Mouse (Mus musculus) CH12.LX (cell line): ENCODE results near the gene Gm6614. TPM values are rescaled to one million over a fixed set of nuclear protein-coding genes. Genes with fewer than 3 reads are reported as not detected.
"Not testable (repeated sequence)": the region's sequence is repeated elsewhere in the genome, so short reads cannot be mapped to it uniquely, and the experiment has no call there.

ENCODE experiments used
- DNase-seq: peaks from one replicate; pipeline ENCODE4 v3.0.0-alpha.2; 2013; ENCODE audit errors: extremely low read depth
- H3K27ac ChIP-seq: 2 replicates; pipeline ENCODE4 v1.5.1; 2012; ENCODE audit warnings: low read depth, mild to moderate bottlenecking, control low read depth, moderate library complexity; ENCODE audit not compliant: insufficient read depth
- H3K27me3 ChIP-seq: replicated peaks from 2 replicates; pipeline ENCODE3; 2012; ENCODE audit warnings: inconsistent platforms
- H3K36me3 ChIP-seq, 2 experiments: replicated peaks in 1 of 2; 2 replicates each; pipeline versions ENCODE3 to v1.6.1; 2012; ENCODE audit warnings: inconsistent platforms in 1 of 2, low read length in 1 of 2, mild to moderate bottlenecking in 1 of 2, mixed read lengths in 1 of 2, moderate library complexity in 1 of 2; ENCODE audit not compliant: control insufficient read depth in 1 of 2, insufficient read depth in 1 of 2
- H3K4me1 ChIP-seq, 2 experiments: 2 replicates each; pipeline ENCODE4 v1.6.1; 2012; ENCODE audit warnings: inconsistent platforms in 1 of 2, moderate library complexity in 1 of 2; ENCODE audit not compliant: insufficient read depth in 2 of 2, control insufficient read depth in 1 of 2
- H3K4me2 ChIP-seq: 2 replicates; pipeline ENCODE4 v1.6.1; 2012; ENCODE audit warnings: low read depth, mild to moderate bottlenecking, control low read depth; ENCODE audit not compliant: poor library complexity, insufficient read depth, severe bottlenecking
- H3K4me3 ChIP-seq, 3 experiments: fragments of 150-350 bp in 1 of 3; sonication (generic) in 1 of 3; replicated peaks in 1 of 3; 2 replicates each; pipeline versions ENCODE3 to v1.5.1; 2011 to 2012; ENCODE audit warnings: low read depth in 2 of 3, low read length in 2 of 3, mild to moderate bottlenecking in 2 of 3, moderate library complexity in 2 of 3, control low read depth in 1 of 3, improper control_type of control experiment in 1 of 3, inconsistent platforms in 1 of 3, mixed read lengths in 1 of 3; ENCODE audit not compliant: poor library complexity in 1 of 3
- H3K79me2 ChIP-seq: replicated peaks from 2 replicates; pipeline ENCODE4 v1.6.1; 2012; ENCODE audit warnings: mild to moderate bottlenecking, moderate library complexity; ENCODE audit not compliant: control insufficient read depth, poor library complexity, insufficient read depth, severe bottlenecking; ENCODE audit errors: extremely low read depth
- H3K9ac ChIP-seq: 2 replicates; pipeline ENCODE4 v1.6.1; 2012; ENCODE audit warnings: low read depth, mild to moderate bottlenecking, control low read depth, moderate library complexity; ENCODE audit not compliant: insufficient read depth
- H3K9me3 ChIP-seq: replicated peaks from 2 replicates; pipeline ENCODE3; 2012; ENCODE audit warnings: low read length, inconsistent platforms, mixed read lengths
- BHLHE40 ChIP-seq: IDR thresholded peaks from 2 replicates; pipeline ENCODE4 v1.6.1; 2011; ENCODE audit warnings: mild to moderate bottlenecking, low read depth, low read length, improper control_type of control experiment
- CHD1 ChIP-seq: IDR thresholded peaks from 2 replicates; pipeline ENCODE4 v1.6.1; 2012; ENCODE audit warnings: low read depth, low read length, improper control_type of control experiment, inconsistent platforms
- CHD2 ChIP-seq: IDR thresholded peaks from 2 replicates; pipeline ENCODE4 v1.6.1; 2011; ENCODE audit warnings: low read length, improper control_type of control experiment
- CTCF ChIP-seq, 2 experiments: IDR thresholded peaks in 1 of 2; conservative IDR thresholded peaks in 1 of 2; 2 replicates each; pipeline ENCODE4 v1.5.1; 2011 to 2012; ENCODE audit warnings: low read depth in 2 of 2, low read length in 2 of 2, improper control_type of control experiment in 1 of 2, inconsistent platforms in 1 of 2, mild to moderate bottlenecking in 1 of 2, moderate library complexity in 1 of 2
- ELF1 ChIP-seq: IDR thresholded peaks from 2 replicates; pipeline ENCODE4 v1.6.1; 2014; ENCODE audit warnings: low read depth, mild to moderate bottlenecking, inconsistent platforms, low read length, improper control_type of control experiment
- GABPA ChIP-seq: IDR thresholded peaks from 2 replicates; pipeline ENCODE4 v1.6.1; 2012; ENCODE audit warnings: low read depth, low read length, improper control_type of control experiment, inconsistent platforms; ENCODE audit not compliant: insufficient replicate concordance
- IRF4 ChIP-seq: IDR thresholded peaks from 2 replicates; pipeline ENCODE4 v1.6.1; 2014; ENCODE audit warnings: low read depth, mild to moderate bottlenecking, inconsistent platforms, low read length, improper control_type of control experiment
- MAZ ChIP-seq: IDR thresholded peaks from 2 replicates; pipeline ENCODE4 v1.6.1; 2012; ENCODE audit warnings: low read depth, mild to moderate bottlenecking, inconsistent platforms, low read length, improper control_type of control experiment, moderate library complexity
- MEF2A ChIP-seq: IDR thresholded peaks from 2 replicates; pipeline ENCODE4 v1.6.1; 2014; ENCODE audit warnings: low read depth, mild to moderate bottlenecking, inconsistent platforms, low read length, improper control_type of control experiment, borderline replicate concordance
- MXI1 ChIP-seq: IDR thresholded peaks from 2 replicates; pipeline ENCODE4 v1.6.1; 2011; ENCODE audit warnings: mild to moderate bottlenecking, low read depth, low read length, improper control_type of control experiment
- NELFE ChIP-seq: IDR thresholded peaks from 2 replicates; pipeline ENCODE4 v1.6.1; 2011; ENCODE audit warnings: low read depth, low read length, improper control_type of control experiment
- PAX5 ChIP-seq: IDR thresholded peaks from 2 replicates; pipeline ENCODE4 v1.6.1; 2012; ENCODE audit warnings: low read length, inconsistent platforms, mixed read lengths
- POLR2A ChIP-seq: IDR thresholded peaks from 2 replicates; pipeline ENCODE4 v1.6.1; 2011; ENCODE audit warnings: low read depth, mild to moderate bottlenecking, improper control_type of control experiment, low read length
- RAD21 ChIP-seq: IDR thresholded peaks from 2 replicates; pipeline ENCODE4 v1.6.1; 2011; ENCODE audit warnings: low read depth, mild to moderate bottlenecking, low read length, improper control_type of control experiment, moderate library complexity
- TCF12 ChIP-seq: IDR thresholded peaks from 2 replicates; pipeline ENCODE4 v1.6.1; 2014; ENCODE audit warnings: low read depth, mild to moderate bottlenecking, inconsistent platforms, low read length, improper control_type of control experiment
- UBTF ChIP-seq: IDR thresholded peaks from 2 replicates; pipeline ENCODE4 v1.6.1; 2012; ENCODE audit warnings: low read depth, mild to moderate bottlenecking, inconsistent platforms, low read length, improper control_type of control experiment, moderate library complexity
- USF2 ChIP-seq: conservative IDR thresholded peaks from 2 replicates; pipeline ENCODE4 v1.6.1; 2011; ENCODE audit warnings: low read depth, low read length, improper control_type of control experiment
- dilution Hi-C: fragments of 300-500 bp; cut with MboI; formaldehyde crosslinking; loops from 2 replicates; pipeline ENCODE4 v1.14.3; 2020; ENCODE audit warnings: low sequenced_read_pairs; ENCODE audit not compliant: extremely low pct_unique_long_range_greater_than_20kb, extremely low pct_ligation_motif_present
- in situ Hi-C: fragments of 300-500 bp; cut with MboI; formaldehyde crosslinking; loops from 3 replicates; pipeline ENCODE4 v1.14.3; 2019; ENCODE audit warnings: low sequenced_read_pairs, low pct_ligation_motif_present, low pct_unique_long_range_greater_than_20kb, mixed read lengths
- polyA plus RNA-seq: library from polyadenylated mRNA; unstranded; fragments of >175 nt; gene quantifications from 2 replicates; pipeline ENCODE4 v1.2.1, GENCODE M21; 2012; ENCODE audit warnings: low read depth; ENCODE audit not compliant: insufficient read length
- total RNA-seq, 2 experiments: library from RNA; depleted of rRNA; stranded (reverse); fragments of 300-350 nt in 1 of 2; fragments of >200 nt in 1 of 2; gene quantifications; 2 replicates each; pipeline ENCODE4 v1.2.3; 2012 to 2014

Gm6614 gene
- total RNA-seq (2012; rRNA removed) (not detected in 2 replicates), total RNA-seq (2014; rRNA removed) (not detected in 2 replicates), polyA plus RNA-seq (not detected in 2 replicates)

DNA sequence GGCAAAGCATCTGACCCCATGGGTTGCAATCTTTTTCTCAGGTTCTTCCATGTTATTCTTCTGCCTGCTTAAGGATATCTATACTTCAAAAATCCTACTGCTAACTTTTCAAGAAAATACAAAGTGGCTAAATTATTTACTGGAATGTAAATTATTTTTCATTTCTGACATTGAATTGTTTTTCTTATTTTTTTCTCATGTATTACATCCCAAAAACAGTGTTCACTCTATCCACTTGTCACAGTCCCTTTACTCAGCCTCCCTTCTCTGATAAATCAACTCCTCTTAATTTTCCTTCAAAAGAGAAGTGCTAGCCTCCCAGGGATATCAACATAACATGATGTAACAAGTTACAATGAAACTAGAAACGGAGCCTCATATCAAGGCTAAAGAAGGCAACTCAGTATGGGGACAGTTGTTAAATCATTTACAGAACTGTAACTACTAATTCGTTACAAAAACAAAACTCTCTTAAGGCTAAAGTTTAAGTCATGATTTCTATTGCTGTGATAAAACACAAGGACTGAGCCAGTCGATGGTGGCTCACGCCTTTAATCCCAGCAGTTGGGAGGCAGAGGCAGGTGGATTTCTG, at the start of gene Gm6614:
TSS of gene Gm6614 (minus strand) at position 51 of the 592 bp plus-strand sequence.
- DNase-seq: no peak
- Histone ChIP-seq H3K36me3 (no peaks in the 10 kb centered on the region), H3K79me2 (no peaks in the 10 kb centered on the region), H3K4me3 (no peak within 1 kb of the TSS), H3K9me3 (peaks cover 25% of the 10 kb centered on the region), H3K4me1 (no peaks in the 10 kb centered on the region), H3K27ac (no peak within 1 kb of the TSS), H3K9ac (no peak within 1 kb of the TSS), H3K27me3 (no peaks in the 10 kb centered on the region), H3K4me2 (no peak within 1 kb of the TSS)
- TF ChIP-seq TCF12 (no peak), USF2 (no peak), POLR2A (no peak)
- dilution Hi-C loops: no loop called here
- in situ Hi-C loops: no loop called here

DNA sequence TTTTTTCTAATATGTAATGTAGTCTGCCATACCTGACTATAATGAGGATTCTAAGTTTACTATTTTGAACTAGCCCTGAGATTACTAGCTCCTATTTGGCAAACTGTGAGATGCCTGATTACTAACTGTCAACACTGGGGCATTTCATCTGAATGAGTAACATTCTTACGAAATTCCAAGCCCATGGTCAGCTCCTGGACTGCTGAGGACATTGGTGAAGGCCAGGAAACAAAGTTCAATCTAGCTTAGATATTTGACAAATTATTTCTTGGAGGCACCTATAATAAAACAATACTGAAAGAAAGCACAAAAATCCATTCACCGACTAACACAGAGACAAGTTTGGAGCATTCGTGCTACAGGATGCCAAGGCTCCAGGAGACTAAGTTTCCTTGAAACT, 47.1 kb upstream of the Gm6614 start:
- H3K9ac ChIP-seq, H3K4me1 ChIP-seq, dilution Hi-C loops, H3K4me3 ChIP-seq, H3K9me3 ChIP-seq, H3K79me2 ChIP-seq, DNase-seq, H3K27me3 ChIP-seq, H3K4me2 ChIP-seq, in situ Hi-C loops, H3K27ac ChIP-seq, H3K36me3 ChIP-seq: not testable (repeated sequence)

DNA sequence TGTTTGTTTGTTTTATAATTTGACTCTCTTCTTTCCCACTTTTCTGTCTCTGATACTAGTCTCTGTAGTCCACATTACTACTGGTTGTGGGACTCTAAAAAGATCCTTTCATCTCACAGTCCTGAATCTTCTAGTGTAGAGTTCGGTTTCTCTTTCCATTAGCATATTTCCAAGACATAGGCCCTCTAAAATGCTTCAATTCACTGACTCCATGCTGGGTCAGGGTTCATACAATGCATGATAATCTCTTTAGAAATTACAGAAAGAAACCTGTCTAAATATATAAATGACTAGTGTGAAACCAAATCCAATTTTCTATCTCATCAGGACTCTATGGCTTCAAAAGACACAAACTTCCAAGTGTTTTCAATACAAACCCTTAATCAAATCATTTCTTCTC, 36.5 kb upstream of the Gm6614 start:
- dilution Hi-C loops: no loop called here
- Histone ChIP-seq H3K9ac (no peak overlapping the region), H3K9me3 (peaks cover 24% of the 10 kb centered on the region), H3K27me3 (no peaks in the 10 kb centered on the region), H3K79me2 (no peaks in the 10 kb centered on the region), H3K4me3 (no peak overlapping the region), H3K36me3 (no peaks in the 10 kb centered on the region), H3K4me1 (no peaks in the 10 kb centered on the region), H3K4me2 (no peak overlapping the region), H3K27ac (no peak overlapping the region)
- TF ChIP-seq CHD1: no peak
- no peak for TF ChIP-seq POLR2A
- TF ChIP-seq CTCF (conservative IDR thresholded peaks at IDR 0.05 in 1 of 2, IDR thresholded peaks at IDR 0.05 in 1 of 2; ENCODE audit: low read depth in 2 of 2, low read length in 2 of 2): no peak
- TF ChIP-seq NELFE: no peak
- no peak for TF ChIP-seq IRF4
- no peak for TF ChIP-seq MEF2A
- no peak for TF ChIP-seq CHD2
- TF ChIP-seq RAD21: no peak
- TF ChIP-seq USF2: no peak
- no peak for TF ChIP-seq UBTF
- TF ChIP-seq PAX5: no peak
- TF ChIP-seq GABPA: no peak
- TF ChIP-seq MAZ: no peak
- TF ChIP-seq ELF1: no peak
- no peak for TF ChIP-seq TCF12
- no peak for TF ChIP-seq BHLHE40
- TF ChIP-seq MXI1: no peak
- in situ Hi-C loops: no loop called here
- no peak for DNase-seq
